Mouse (Mus musculus) granulocyte monocyte progenitor cell, adult 5-6 weeks (primary cell): ENCODE measurements around the gene Sema3f. TPM values are rescaled to one million over a fixed set of nuclear protein-coding genes. Genes with fewer than 3 reads are reported as not detected.

Experiments
- ATAC-seq: replicated peaks from 2 replicates; pipeline ENCODE4 v1.8.0; 2016; ENCODE audit warnings: mild to moderate bottlenecking, moderate TSS enrichment, inconsistent platforms; ENCODE audit not compliant: poor library complexity, severe bottlenecking
- total RNA-seq, 2 experiments: library from RNA; stranded (forward) in 1 of 2; stranded (reverse) in 1 of 2; fragments of 200-712, 200-1000 nt in 1 of 2; fragments of >200 nt in 1 of 2; fragmentation: Nextera tagmentation in 1 of 2; gene quantifications; 2 replicates each; pipeline ENCODE4 v1.2.3; 2014 to 2017

The Sema3f gene
- total RNA-seq, 2 experiments from 2014 or later: not detected

- no peak for ATAC-seq
These were observed 6.7 kb upstream of the Sema3f start for GRCm38 (mm10) chr9:107716951-107717350.

GRCm38 (mm10) chr9:107715632-107716031 is 5.4 kb upstream of the Sema3f start:
- ATAC-seq: no peak

GRCm38 (mm10) chr9:107714221-107714952 is 4.1 kb upstream of the Sema3f start:
- ATAC-seq: no peak

- ATAC-seq: no peak
These were observed 1.1 kb downstream of the Sema3f start for GRCm38 (mm10) chr9:107709096-107709696.

- no peak for ATAC-seq
These were observed 1.7 kb downstream of the Sema3f start for GRCm38 (mm10) chr9:107708439-107709095.

DNA sequence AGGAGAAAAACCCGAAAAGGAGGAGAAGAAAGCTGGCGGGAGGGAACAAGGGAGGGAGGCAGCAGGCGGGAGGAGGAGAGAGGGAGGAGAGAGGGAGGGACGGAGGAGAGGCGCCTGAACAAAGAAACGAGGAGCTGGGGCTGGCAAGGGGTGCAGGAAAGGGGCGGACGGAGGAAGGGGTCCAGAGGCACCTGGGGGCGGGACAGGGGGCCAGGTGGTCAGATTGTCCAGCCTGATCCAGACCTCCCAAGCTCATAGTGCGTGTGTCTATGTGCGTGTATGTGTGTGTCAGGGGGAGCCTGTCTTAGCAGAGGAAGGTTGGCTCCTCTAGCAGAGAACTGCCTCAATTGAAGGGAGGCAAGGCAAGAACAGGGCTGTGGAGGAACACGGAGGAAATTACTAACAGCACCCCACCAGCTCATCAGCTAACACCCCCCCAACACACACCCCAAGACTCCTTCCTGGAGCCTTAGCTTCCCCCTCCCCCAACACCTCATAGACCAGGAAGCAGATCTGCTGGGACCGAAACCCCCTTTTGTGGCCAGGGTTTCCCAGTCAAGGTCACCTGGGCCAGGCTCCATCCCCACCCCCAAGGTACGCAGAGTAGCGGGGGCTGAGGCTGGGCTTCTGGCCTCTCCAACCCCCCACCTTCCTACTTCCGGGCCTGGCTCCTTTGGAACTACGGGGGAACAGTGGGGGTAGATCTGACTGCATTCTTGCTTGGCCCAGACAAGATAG is 2.4 kb downstream of the Sema3f start:
- ATAC-seq: no peak

DNA sequence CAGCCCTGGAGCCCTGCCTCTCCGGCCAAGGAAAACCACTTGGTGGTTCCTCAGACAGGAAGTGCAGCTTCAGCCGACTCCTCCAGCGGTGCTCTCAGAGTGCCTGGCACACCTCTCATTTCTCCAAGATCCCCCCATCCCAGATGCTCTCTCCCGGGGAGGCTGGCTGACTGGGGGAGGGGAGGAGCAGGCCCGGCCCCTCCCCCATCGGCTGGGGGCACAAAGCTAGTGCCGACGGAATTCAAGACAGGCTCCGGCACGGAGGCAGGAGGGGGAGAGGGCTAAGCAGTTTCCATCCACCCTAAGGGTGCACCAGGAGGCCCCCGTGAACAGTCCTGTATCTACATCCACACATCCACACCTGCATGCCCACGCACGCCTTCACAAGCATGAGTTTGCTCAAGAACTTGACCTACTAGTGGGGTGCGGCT is 3.5 kb downstream of the Sema3f start:
- no peak for ATAC-seq

DNA sequence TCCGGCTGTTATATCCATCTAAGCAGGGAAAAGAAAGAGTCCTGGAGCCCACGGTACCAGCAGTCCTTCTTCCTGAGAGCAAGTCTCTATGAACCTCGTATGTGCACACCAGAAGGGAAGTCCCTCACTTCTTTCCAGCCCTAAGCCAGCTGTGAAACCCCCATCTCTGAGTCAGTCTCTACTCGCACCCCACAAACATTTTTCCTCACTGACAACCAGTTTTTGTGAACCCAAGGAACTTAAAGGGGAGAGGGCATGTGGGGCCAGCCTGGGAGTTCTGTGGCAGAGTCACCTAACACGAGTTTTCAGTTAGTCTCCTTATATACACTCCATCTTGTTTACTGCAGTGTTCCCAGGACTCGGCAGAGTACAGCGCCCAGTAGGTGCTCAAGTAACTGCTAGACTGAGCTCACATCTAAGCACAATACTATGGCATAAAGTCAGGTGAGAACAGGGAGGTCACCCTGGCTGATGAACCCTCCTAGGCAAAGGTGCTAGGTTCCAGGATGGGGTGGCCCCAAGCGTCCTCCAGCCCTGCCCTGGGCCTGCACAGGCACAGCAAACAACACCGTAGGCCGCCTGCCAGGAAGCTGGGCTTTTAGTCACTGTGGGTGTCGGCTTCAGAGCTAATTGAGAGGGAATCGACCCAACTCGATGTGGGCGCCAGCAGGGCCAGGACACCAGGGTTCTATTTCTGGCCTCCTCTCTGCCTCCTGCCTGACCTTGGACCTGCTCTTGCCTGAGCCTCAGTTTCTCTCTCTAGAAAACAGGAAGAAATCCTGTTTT is 6.7 kb downstream of the Sema3f start:
- ATAC-seq: no peak

GRCm38 (mm10) chr9:107702606-107703185 is 7.6 kb downstream of the Sema3f start:
- ATAC-seq: no peak

- no peak for ATAC-seq
These were observed 8.7 kb downstream of the Sema3f start for GRCm38 (mm10) chr9:107701594-107701993.

DNA sequence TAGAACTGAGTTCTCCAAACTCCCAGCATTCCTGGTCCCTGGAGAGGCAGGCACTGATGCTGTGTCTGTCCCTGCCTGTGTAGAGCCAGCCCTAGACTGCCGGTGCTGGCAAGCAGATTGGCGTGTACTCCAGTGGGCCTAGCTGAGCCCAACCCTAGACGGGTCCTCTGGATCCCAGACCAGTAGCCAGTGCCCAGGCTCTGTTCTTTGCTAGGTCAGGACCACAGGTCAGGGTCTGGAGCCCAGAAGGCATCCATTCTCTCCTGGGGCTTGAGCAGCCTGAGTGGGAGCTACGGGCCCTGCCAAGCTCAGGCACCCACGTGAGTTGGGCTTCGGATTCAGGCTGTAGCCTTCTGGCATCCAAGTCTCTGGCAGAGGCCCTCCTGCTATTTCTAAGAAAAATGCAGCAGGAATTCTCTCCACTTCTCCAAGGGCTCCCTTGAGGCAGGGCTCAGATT is 10.1 kb downstream of the Sema3f start:
- ATAC-seq: no peak

- no peak for ATAC-seq
These were observed 10.8 kb downstream of the Sema3f start for GRCm38 (mm10) chr9:107699376-107699980.

- no peak for ATAC-seq
These were observed 11.6 kb downstream of the Sema3f start for GRCm38 (mm10) chr9:107698611-107699190.

DNA sequence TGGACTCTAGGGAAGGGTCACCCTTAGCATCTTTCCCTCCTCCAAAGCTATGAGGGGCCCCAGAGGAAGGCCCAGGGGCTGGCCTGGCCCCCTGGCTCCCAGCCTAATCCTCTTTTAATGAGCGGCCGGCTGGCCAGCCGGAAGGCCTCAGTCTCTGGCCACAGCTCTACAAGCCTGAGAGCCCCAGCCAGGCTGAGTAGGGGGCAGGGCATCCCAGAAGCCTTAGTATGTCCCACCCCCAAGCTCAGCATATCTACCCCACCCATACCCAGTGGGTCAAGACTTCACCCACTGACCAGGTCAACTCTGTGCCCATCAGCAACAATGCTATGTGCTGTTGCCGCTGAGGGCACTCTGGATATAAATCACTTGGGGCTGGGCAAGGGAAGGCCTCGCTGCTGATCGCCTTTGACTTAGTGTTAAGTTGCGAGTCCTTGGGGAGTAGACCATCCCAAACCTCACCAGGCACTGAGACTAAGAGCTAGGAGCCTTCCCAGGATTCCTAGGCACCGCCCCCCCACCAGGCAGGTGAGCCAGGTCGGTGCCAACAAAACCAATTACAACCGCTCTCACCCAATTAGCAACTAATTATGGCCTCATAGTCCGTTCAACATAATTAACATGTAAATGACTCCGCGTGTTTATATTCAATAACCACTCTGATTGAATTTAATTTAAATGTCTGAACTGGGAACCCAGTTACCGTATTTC is 12.3 kb downstream of the Sema3f start:
- no peak for ATAC-seq

DNA sequence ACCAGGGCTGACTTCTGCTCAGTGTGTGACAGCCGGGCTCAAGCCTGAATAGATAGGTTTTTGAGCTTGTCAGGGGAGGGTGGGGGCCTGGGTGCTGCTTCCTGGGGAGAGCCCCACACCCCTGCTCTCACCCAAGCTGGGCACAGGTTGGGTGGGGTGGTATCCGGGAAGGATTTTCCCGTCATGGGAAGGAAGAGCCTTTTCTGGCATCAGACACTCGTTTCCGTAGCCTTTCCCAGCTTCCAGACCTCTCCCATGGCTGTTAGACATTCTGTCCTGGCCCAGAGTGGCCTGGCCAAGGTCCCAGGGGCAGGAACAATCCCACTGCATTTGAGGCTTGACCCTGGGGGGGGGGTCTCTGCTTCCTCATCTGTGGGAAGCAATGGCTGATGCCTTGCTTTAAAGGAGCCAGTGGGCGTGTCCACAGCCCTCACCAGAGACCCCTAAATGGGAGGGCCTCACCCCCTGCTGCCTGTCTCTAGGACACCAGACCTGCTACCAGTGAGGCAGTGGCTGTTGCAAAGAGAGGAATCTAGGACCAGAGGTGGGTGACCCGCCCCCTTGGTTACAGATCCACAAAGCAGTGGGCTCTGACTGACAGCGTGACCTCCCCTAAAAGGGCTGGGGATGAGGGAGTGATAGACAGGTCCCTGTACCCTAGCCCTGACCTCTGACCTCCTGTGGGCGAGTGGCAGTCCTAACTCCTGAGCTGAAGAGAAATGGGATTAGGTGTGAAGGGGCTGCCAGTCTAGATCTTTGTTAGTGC is 13.2 kb downstream of the Sema3f start:
- ATAC-seq: no peak

- peak; percentile 62; the same call in 1 of the 2 replicates for ATAC-seq
These were observed 14.2 kb downstream of the Sema3f start for GRCm38 (mm10) chr9:107696106-107696479.

DNA sequence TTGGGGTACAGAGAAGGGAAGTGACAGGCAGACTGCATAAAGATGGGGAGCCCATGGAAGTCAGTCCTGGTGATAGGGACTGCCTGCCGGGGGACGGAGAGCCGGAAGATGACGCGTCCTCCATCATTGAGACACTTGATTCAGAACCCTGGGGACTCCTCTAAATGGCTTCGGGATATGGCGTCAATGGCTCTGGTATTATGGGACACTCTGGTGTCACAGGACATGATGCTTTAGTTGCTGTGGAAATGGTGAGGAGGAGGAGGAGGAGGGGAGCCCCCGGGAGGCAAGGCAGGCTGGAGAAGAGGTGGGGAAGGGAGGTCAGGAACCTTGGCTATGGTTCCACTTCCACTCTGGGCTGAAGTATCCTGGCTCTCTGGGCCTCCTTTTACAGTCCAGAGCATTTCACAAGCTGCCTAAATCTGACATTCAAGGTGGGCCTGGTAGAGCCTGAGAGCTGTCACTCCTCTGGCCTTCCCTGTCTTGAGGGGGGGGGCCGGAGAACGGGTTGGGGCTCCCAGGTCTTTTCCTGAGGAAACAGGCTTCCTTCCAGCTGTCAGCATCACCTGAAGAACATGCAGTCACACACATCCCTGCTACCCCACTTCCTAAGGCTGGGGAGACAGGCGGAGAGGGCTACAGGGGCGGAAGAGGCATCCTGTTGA is 14.7 kb downstream of the Sema3f start:
- ATAC-seq: no peak
